Mouse (Mus musculus): ENCODE results near the gene E4f1. TPM values are rescaled to one million over a fixed set of nuclear protein-coding genes. Genes with fewer than 3 reads are reported as not detected.

E4f1 gene
- polyA plus RNA-seq, 1 experiment from 2014 or later, result 39.7 TPM

- Histone ChIP-seq H3K4me3 (no peak overlapping the region), H3K9me3 (no peaks in the 10 kb centered on the region), H3K27me3 (no peaks in the 10 kb centered on the region), H3K27ac (replicated peaks) (no peak overlapping the region), H3K36me3 (peaks cover 58% of the 10 kb centered on the region), H3K4me1 (replicated peaks) (peaks cover 25% of the 10 kb centered on the region), H3K9ac (no peak overlapping the region), H3K4me2 (no peak overlapping the region)
- no peak for ATAC-seq (ENCODE audit: low read depth)
- 90% methylated on average over 5 of the region's 5 CpGs for WGBS
Measured at GRCm38 (mm10) chr17:24424489-24424888, 45.6 kb downstream of the E4f1 start.

- Histone ChIP-seq H3K4me3 (no peak overlapping the region), H3K36me3 (peaks cover 72% of the 10 kb centered on the region), H3K9me3 (no peaks in the 10 kb centered on the region), H3K4me2 (no peak overlapping the region), H3K4me1 (replicated peaks) (peaks cover 17% of the 10 kb centered on the region), H3K27me3 (no peaks in the 10 kb centered on the region), H3K27ac (replicated peaks) (no peak overlapping the region), H3K9ac (no peak overlapping the region)
- no peak for ATAC-seq (ENCODE audit: low read depth)
- WGBS, result 90% methylated on average over 4 of the region's 4 CpGs
Measured at GRCm38 (mm10) chr17:24423114-24423513, 47.0 kb downstream of the E4f1 start.

GRCm38 (mm10) chr17:24416051-24416652 lies 54.0 kb downstream of the E4f1 start:
- Histone ChIP-seq H3K4me3 (peak overlapping the region; percentile 97), H3K4me1 (replicated peaks) (peaks cover 41% of the 10 kb centered on the region), H3K4me2 (peak overlapping the region; percentile 89), H3K27me3 (no peaks in the 10 kb centered on the region), H3K9me3 (no peaks in the 10 kb centered on the region), H3K36me3 (peaks cover 56% of the 10 kb centered on the region), H3K27ac (replicated peaks) (no peak overlapping the region), H3K9ac (peak overlapping the region; percentile 96)
- 91% methylated on average over 3 of the region's 3 CpGs for WGBS
- ATAC-seq (ENCODE audit: low read depth), result no peak

- no peaks in the 10 kb centered on the region for H3K27me3 ChIP-seq
- H3K4me2 ChIP-seq, result peak overlapping the region; percentile 89
- peak overlapping the region; percentile 91 for H3K27ac ChIP-seq (replicated peaks)
- peak; percentile 2; the same call in 1 of the 2 replicates for ATAC-seq (ENCODE audit: low read depth)
- H3K4me1 ChIP-seq (replicated peaks), result peaks cover 41% of the 10 kb centered on the region
- no peaks in the 10 kb centered on the region for H3K9me3 ChIP-seq
- H3K4me3 ChIP-seq, result peak overlapping the region; percentile 97
- 0% methylated on average over 21 of the region's 21 CpGs for WGBS
- peak overlapping the region; percentile 96 for H3K9ac ChIP-seq
- peaks cover 55% of the 10 kb centered on the region for H3K36me3 ChIP-seq
Measured at GRCm38 (mm10) chr17:24415011-24415410, 55.1 kb downstream of the E4f1 start.

GRCm38 (mm10) chr17:24414230-24414976 lies 55.7 kb downstream of the E4f1 start, which contains the start of gene Rnps1:
Rnps1 (plus strand) TSS chr17:24414565.
- Histone ChIP-seq H3K4me2 (peak within 1 kb of the TSS; percentile 89), H3K4me1 (replicated peaks) (peaks cover 41% of the 10 kb centered on the region), H3K36me3 (peaks cover 55% of the 10 kb centered on the region), H3K27ac (replicated peaks) (peak within 1 kb of the TSS; percentile 91), H3K9me3 (no peaks in the 10 kb centered on the region), H3K9ac (peak within 1 kb of the TSS; percentile 96), H3K27me3 (no peaks in the 10 kb centered on the region), H3K4me3 (peak within 1 kb of the TSS; percentile 97)
- ATAC-seq (ENCODE audit: low read depth), result peak; percentile 97
- under 1% methylated on average over 64 of the region's 64 CpGs for WGBS

GRCm38 (mm10) chr17:24413557-24414211 lies 56.4 kb downstream of the E4f1 start:
- no peaks in the 10 kb centered on the region for H3K9me3 ChIP-seq
- peaks cover 41% of the 10 kb centered on the region for H3K4me1 ChIP-seq (replicated peaks)
- H3K27ac ChIP-seq (replicated peaks), result peak overlapping the region; percentile 91
- H3K4me2 ChIP-seq, result peak overlapping the region; percentile 89
- 35% methylated on average over 22 of the region's 22 CpGs for WGBS
- H3K4me3 ChIP-seq, result peak overlapping the region; percentile 97
- peak overlapping the region; percentile 75 for H3K9ac ChIP-seq
- no peaks in the 10 kb centered on the region for H3K27me3 ChIP-seq
- peak; percentile 32 for ATAC-seq (ENCODE audit: low read depth)
- H3K36me3 ChIP-seq, result peaks cover 55% of the 10 kb centered on the region

GRCm38 (mm10) chr17:24407116-24407803 lies 62.9 kb downstream of the E4f1 start:
- WGBS, result 87% methylated on average over 12 of the region's 12 CpGs
- H3K4me1 ChIP-seq (replicated peaks), result no peaks in the 10 kb centered on the region
- no peak overlapping the region for H3K27ac ChIP-seq (replicated peaks)
- no peak overlapping the region for H3K4me3 ChIP-seq
- no peak for ATAC-seq (ENCODE audit: low read depth)
- H3K9ac ChIP-seq, result no peak overlapping the region
- H3K27me3 ChIP-seq, result no peaks in the 10 kb centered on the region
- peaks cover 92% of the 10 kb centered on the region for H3K36me3 ChIP-seq
- no peaks in the 10 kb centered on the region for H3K9me3 ChIP-seq
- no peak overlapping the region for H3K4me2 ChIP-seq

GRCm38 (mm10) chr17:24402371-24402770 lies 67.7 kb downstream of the E4f1 start:
- no peaks in the 10 kb centered on the region for H3K27me3 ChIP-seq
- no peak overlapping the region for H3K9ac ChIP-seq
- ATAC-seq (ENCODE audit: low read depth), result no peak
- no peaks in the 10 kb centered on the region for H3K4me1 ChIP-seq (replicated peaks)
- WGBS, result 75% methylated on average over 3 of the region's 3 CpGs
- H3K4me3 ChIP-seq, result no peak overlapping the region
- no peak overlapping the region for H3K4me2 ChIP-seq
- no peaks in the 10 kb centered on the region for H3K9me3 ChIP-seq
- H3K36me3 ChIP-seq, result peaks cover 95% of the 10 kb centered on the region
- H3K27ac ChIP-seq (replicated peaks), result no peak overlapping the region

- no peak overlapping the region for H3K9ac ChIP-seq
- H3K4me3 ChIP-seq, result no peak overlapping the region
- no peaks in the 10 kb centered on the region for H3K27me3 ChIP-seq
- H3K9me3 ChIP-seq, result no peaks in the 10 kb centered on the region
- peaks cover 79% of the 10 kb centered on the region for H3K36me3 ChIP-seq
- no peak overlapping the region for H3K4me2 ChIP-seq
- no peaks in the 10 kb centered on the region for H3K4me1 ChIP-seq (replicated peaks)
- H3K27ac ChIP-seq (replicated peaks), result no peak overlapping the region
- WGBS, result 87% methylated on average over 7 of the region's 7 CpGs
- no peak for ATAC-seq (ENCODE audit: low read depth)
Measured at GRCm38 (mm10) chr17:24394456-24394855, 75.7 kb downstream of the E4f1 start.
